Mouse (Mus musculus): Measurements from ENCODE around the gene Fuz. TPM values are rescaled to one million over a fixed set of nuclear protein-coding genes. Genes with fewer than 3 reads are reported as not detected.

The Fuz gene
- polyA plus RNA-seq, 1 experiment from 2014 or later: 7.5 TPM

- no peak for ATAC-seq (ENCODE audit: low read depth)
- WGBS (ENCODE audit: insufficient replicate concordance): 88% methylated on average over 9 of the region's 9 CpGs
- H3K36me3 ChIP-seq: peaks cover 89% of the 10 kb centered on the region
Measured at GRCm38 (mm10) chr7:44915314-44915713, 19.4 kb downstream of the Fuz start.

GRCm38 (mm10) chr7:44916191-44916590 is 20.3 kb downstream of the Fuz start:
- H3K36me3 ChIP-seq: peaks cover 89% of the 10 kb centered on the region
- H3K4me1 ChIP-seq (replicated peaks): peaks cover 32% of the 10 kb centered on the region
- no peaks in the 10 kb centered on the region for H3K27me3 ChIP-seq
- H3K4me3 ChIP-seq (replicated peaks): no peak overlapping the region
- 90% methylated on average over 6 of the region's 6 CpGs for WGBS (ENCODE audit: insufficient replicate concordance)
- H3K27ac ChIP-seq: no peak overlapping the region
- no peak for DNase-seq
- no peak overlapping the region for H3K4me2 ChIP-seq
- H3K9ac ChIP-seq: no peak overlapping the region
- H3K9me3 ChIP-seq (replicated peaks): no peaks in the 10 kb centered on the region
- no peak for ATAC-seq (ENCODE audit: low read depth)

More at GRCm38 (mm10) chr7:44915314-44915713, 19.4 kb downstream of the Fuz start:
- Histone ChIP-seq H3K27ac (no peak overlapping the region), H3K4me1 (replicated peaks) (peaks cover 32% of the 10 kb centered on the region), H3K9me3 (replicated peaks) (no peaks in the 10 kb centered on the region), H3K9ac (no peak overlapping the region), H3K4me2 (no peak overlapping the region), H3K27me3 (no peaks in the 10 kb centered on the region), H3K4me3 (replicated peaks) (no peak overlapping the region)
- no peak for DNase-seq

- Histone ChIP-seq H3K4me2 (no peak overlapping the region), H3K27me3 (no peaks in the 10 kb centered on the region), H3K9me3 (replicated peaks) (no peaks in the 10 kb centered on the region), H3K4me1 (replicated peaks) (peaks cover 36% of the 10 kb centered on the region), H3K36me3 (peaks cover 88% of the 10 kb centered on the region), H3K9ac (no peak overlapping the region), H3K4me3 (replicated peaks) (no peak overlapping the region), H3K27ac (peak overlapping the region; percentile 74; the same call in 1 of the 2 replicates)
- no peak for DNase-seq
- 88% methylated on average over 4 of the region's 4 CpGs for WGBS (ENCODE audit: insufficient replicate concordance)
- 0 out of 2 replicates have a peak, but pooled peaks have one; percentile 18 for ATAC-seq (ENCODE audit: low read depth)
Measured at GRCm38 (mm10) chr7:44916881-44917280, 21.0 kb downstream of the Fuz start.

- Histone ChIP-seq H3K9ac (peak overlapping the region; percentile 46; the same call in 1 of the 2 replicates), H3K4me3 (replicated peaks) (no peak overlapping the region), H3K4me2 (peak overlapping the region; percentile 43), H3K36me3 (peaks cover 88% of the 10 kb centered on the region), H3K27me3 (no peaks in the 10 kb centered on the region), H3K9me3 (replicated peaks) (no peaks in the 10 kb centered on the region), H3K27ac (peak overlapping the region; percentile 74), H3K4me1 (replicated peaks) (peaks cover 49% of the 10 kb centered on the region)
- 45% methylated on average over 3 of the region's 3 CpGs for WGBS (ENCODE audit: insufficient replicate concordance)
- ATAC-seq (ENCODE audit: low read depth) (peak; percentile 71), DNase-seq (no peak)
Measured at GRCm38 (mm10) chr7:44918219-44918618, 22.3 kb downstream of the Fuz start.

GRCm38 (mm10) chr7:44919127-44919526 is 23.2 kb downstream of the Fuz start:
- WGBS (ENCODE audit: insufficient replicate concordance): 91% methylated on average over 5 of the region's 5 CpGs
- H3K4me2 ChIP-seq: no peak overlapping the region
- peaks cover 88% of the 10 kb centered on the region for H3K36me3 ChIP-seq
- peaks cover 56% of the 10 kb centered on the region for H3K4me1 ChIP-seq (replicated peaks)
- DNase-seq: no peak
- no peak overlapping the region for H3K4me3 ChIP-seq (replicated peaks)
- no peaks in the 10 kb centered on the region for H3K9me3 ChIP-seq (replicated peaks)
- H3K27me3 ChIP-seq: no peaks in the 10 kb centered on the region
- no peak for ATAC-seq (ENCODE audit: low read depth)
- peak overlapping the region; percentile 74; the same call in 1 of the 2 replicates for H3K27ac ChIP-seq
- H3K9ac ChIP-seq: peak overlapping the region; percentile 46

- H3K4me2 ChIP-seq: peak overlapping the region; percentile 32
- no peak overlapping the region for H3K4me3 ChIP-seq (replicated peaks)
- H3K9ac ChIP-seq: peak overlapping the region; percentile 24; the same call in 1 of the 2 replicates
- DNase-seq (peak; percentile 46), ATAC-seq (ENCODE audit: low read depth) (peak; percentile 91)
- peaks cover 78% of the 10 kb centered on the region for H3K4me1 ChIP-seq (replicated peaks)
- H3K27me3 ChIP-seq: no peaks in the 10 kb centered on the region
- peak overlapping the region; percentile 60 for H3K27ac ChIP-seq
- H3K36me3 ChIP-seq: peaks cover 82% of the 10 kb centered on the region
- no peaks in the 10 kb centered on the region for H3K9me3 ChIP-seq (replicated peaks)
Measured at GRCm38 (mm10) chr7:44922530-44922929, 26.7 kb downstream of the Fuz start.

GRCm38 (mm10) chr7:44925468-44925867 is 29.6 kb downstream of the Fuz start:
- DNase-seq (no peak), ATAC-seq (ENCODE audit: low read depth) (no peak)
- H3K27ac ChIP-seq: no peak overlapping the region
- H3K27me3 ChIP-seq: no peaks in the 10 kb centered on the region
- no peaks in the 10 kb centered on the region for H3K9me3 ChIP-seq (replicated peaks)
- peaks cover 64% of the 10 kb centered on the region for H3K36me3 ChIP-seq
- no peak overlapping the region for H3K4me3 ChIP-seq (replicated peaks)
- 69% methylated on average over 3 of the region's 3 CpGs for WGBS (ENCODE audit: insufficient replicate concordance)
- peaks cover 72% of the 10 kb centered on the region for H3K4me1 ChIP-seq (replicated peaks)
- H3K4me2 ChIP-seq: no peak overlapping the region
- H3K9ac ChIP-seq: no peak overlapping the region

- Histone ChIP-seq H3K27me3 (no peaks in the 10 kb centered on the region), H3K4me3 (replicated peaks) (peak overlapping the region; percentile 98), H3K9me3 (replicated peaks) (no peaks in the 10 kb centered on the region), H3K4me2 (peak overlapping the region; percentile 88), H3K27ac (peak overlapping the region; percentile 98), H3K4me1 (replicated peaks) (peaks cover 55% of the 10 kb centered on the region), H3K36me3 (peaks cover 34% of the 10 kb centered on the region), H3K9ac (peak overlapping the region; percentile 96)
- peak; percentile 24 for ATAC-seq (ENCODE audit: low read depth)
- peak; percentile 34 for DNase-seq
- 0% methylated on average over 1 of the region's 1 CpGs for WGBS (ENCODE audit: insufficient replicate concordance)
Measured at GRCm38 (mm10) chr7:44928570-44928969, 32.7 kb downstream of the Fuz start.

GRCm38 (mm10) chr7:44929204-44930151 is 33.6 kb downstream of the Fuz start, which contains the start of gene Ap2a1:
TSS of gene Ap2a1 (minus strand) at chr7:44929496.
- Histone ChIP-seq H3K9me3 (replicated peaks) (no peaks in the 10 kb centered on the region), H3K4me2 (peak within 1 kb of the TSS; percentile 88), H3K36me3 (peaks cover 25% of the 10 kb centered on the region), H3K27me3 (no peaks in the 10 kb centered on the region), H3K9ac (peak within 1 kb of the TSS; percentile 96), H3K4me3 (replicated peaks) (peak within 1 kb of the TSS; percentile 98), H3K4me1 (replicated peaks) (peaks cover 48% of the 10 kb centered on the region), H3K27ac (peak within 1 kb of the TSS; percentile 98)
- WGBS (ENCODE audit: insufficient replicate concordance): under 1% methylated on average over 84 of the region's 84 CpGs
- DNase-seq: peak; percentile 100
- ATAC-seq (ENCODE audit: low read depth): peak; percentile 94

GRCm38 (mm10) chr7:44938680-44939079 is 42.8 kb downstream of the Fuz start:
- Histone ChIP-seq H3K36me3 (no peaks in the 10 kb centered on the region), H3K4me2 (no peak overlapping the region), H3K4me3 (replicated peaks) (no peak overlapping the region), H3K4me1 (replicated peaks) (no peaks in the 10 kb centered on the region), H3K27me3 (0 out of 2 replicates have a peak, but pooled peaks cover 2% of the 10 kb centered on the region), H3K9me3 (replicated peaks) (no peaks in the 10 kb centered on the region), H3K9ac (no peak overlapping the region), H3K27ac (no peak overlapping the region)
- ATAC-seq (ENCODE audit: low read depth): no peak
- 69% methylated on average over 4 of the region's 4 CpGs for WGBS (ENCODE audit: insufficient replicate concordance)
- no peak for DNase-seq

GRCm38 (mm10) chr7:44942904-44943303 is 47.0 kb downstream of the Fuz start, which contains the start of gene Tsks:
TSS of gene Tsks (plus strand) at chr7:44943204.
- Histone ChIP-seq H3K9me3 (replicated peaks) (no peaks in the 10 kb centered on the region), H3K9ac (no peak within 1 kb of the TSS), H3K27ac (no peak within 1 kb of the TSS), H3K36me3 (no peaks in the 10 kb centered on the region), H3K4me1 (replicated peaks) (no peaks in the 10 kb centered on the region), H3K4me3 (replicated peaks) (no peak within 1 kb of the TSS), H3K27me3 (peaks cover 12% of the 10 kb centered on the region; the same call in 1 of the 2 replicates), H3K4me2 (no peak within 1 kb of the TSS)
- no peak for ATAC-seq (ENCODE audit: low read depth)
- 75% methylated on average over 7 of the region's 7 CpGs for WGBS (ENCODE audit: insufficient replicate concordance)
- no peak for DNase-seq

Measured in liver, embryonic 13.5 days (tissue).